Mouse (Mus musculus) forebrain, embryonic 13.5 days (tissue): ENCODE measurements around the gene Scaf4. TPM values are rescaled to one million over a fixed set of nuclear protein-coding genes. Genes with fewer than 3 reads are reported as not detected.

ENCODE experiments used
- ATAC-seq: fragments of 200-750 bp; cut with Nextera tagmentation; 2 replicates; pipeline ENCODE4 v1.8.0; 2017
- H3K27ac ChIP-seq: fragments of 300-500 bp; sonication (generic); 2 replicates; pipeline ENCODE4 v1.5.1; 2015; ENCODE audit warnings: inconsistent platforms, mild to moderate bottlenecking, moderate library complexity
- H3K27me3 ChIP-seq: fragments of 300-500 bp; sonication (generic); 2 replicates; pipeline ENCODE4 v1.6.1; 2015; ENCODE audit warnings: mild to moderate bottlenecking, inconsistent platforms
- H3K36me3 ChIP-seq: fragments of 300-500 bp; sonication (generic); 2 replicates; pipeline ENCODE4 v1.6.1; 2015; ENCODE audit warnings: mild to moderate bottlenecking, inconsistent platforms; ENCODE audit not compliant: poor library complexity, severe bottlenecking
- H3K4me1 ChIP-seq: fragments of 300-500 bp; sonication (generic); 2 replicates; pipeline ENCODE4 v1.6.1; 2015; ENCODE audit warnings: inconsistent platforms
- H3K4me2 ChIP-seq: fragments of 300-500 bp; sonication (generic); 2 replicates; pipeline ENCODE4 v1.6.1; 2015; ENCODE audit warnings: inconsistent platforms, mild to moderate bottlenecking, moderate library complexity
- H3K4me3 ChIP-seq: fragments of 300-500 bp; sonication (generic); 2 replicates; pipeline ENCODE4 v1.5.1; 2015; ENCODE audit warnings: mild to moderate bottlenecking, inconsistent platforms
- H3K9ac ChIP-seq: fragments of 300-500 bp; sonication (generic); 2 replicates; pipeline ENCODE4 v1.6.1; 2015; ENCODE audit warnings: mild to moderate bottlenecking, inconsistent platforms
- H3K9me3 ChIP-seq: fragments of 300-500 bp; sonication (generic); replicated peaks from 2 replicates; pipeline ENCODE4 v1.6.1; 2016; ENCODE audit warnings: inconsistent platforms
- WGBS: fragments of 180-500 bp; shearing (Covaris S2); methylation state at CpG from one replicate; pipeline ENCODE4 v1.1.7; 2015; 5-methylcytosine and 5-hydroxymethylcytosine counted together
- polyA plus RNA-seq: library from polyadenylated mRNA; unstranded; fragments of >200 nt; fragmentation: Nextera tagmentation; extraction: Ambion mirVana; gene quantifications from 2 replicates; pipeline ENCODE4 v1.2.1, GENCODE M21; 2015

Gene Scaf4
- polyA plus RNA-seq, 1 experiment from 2014 or later: 25.7 TPM

GRCm38 (mm10) chr16:90309784-90310183 lies 25.5 kb upstream of the Scaf4 start:
- no peak overlapping the region for H3K4me3 ChIP-seq

GRCm38 (mm10) chr16:90303988-90304299 lies 19.6 kb upstream of the Scaf4 start:
- Histone ChIP-seq H3K27me3 (no peaks in the 10 kb centered on the region), H3K36me3 (no peaks in the 10 kb centered on the region), H3K27ac (no peak overlapping the region), H3K4me1 (peaks cover 9% of the 10 kb centered on the region), H3K9ac (no peak overlapping the region), H3K9me3 (no peaks in the 10 kb centered on the region), H3K4me3 (no peak overlapping the region), H3K4me2 (no peak overlapping the region)
- WGBS: 96% methylated on average over 2 of the region's 2 CpGs
- no peak for ATAC-seq

More at GRCm38 (mm10) chr16:90309784-90310183, 25.5 kb upstream of the Scaf4 start:
- H3K27me3 ChIP-seq: no peaks in the 10 kb centered on the region
- WGBS: 46% methylated on average over 3 of the region's 3 CpGs
- H3K27ac ChIP-seq: no peak overlapping the region
- no peak for ATAC-seq
- no peaks in the 10 kb centered on the region for H3K36me3 ChIP-seq
- H3K4me1 ChIP-seq: no peaks in the 10 kb centered on the region
- no peak overlapping the region for H3K4me2 ChIP-seq
- H3K9me3 ChIP-seq: no peaks in the 10 kb centered on the region
- H3K9ac ChIP-seq: no peak overlapping the region

- Histone ChIP-seq H3K36me3 (no peaks in the 10 kb centered on the region), H3K4me2 (no peak overlapping the region), H3K27ac (no peak overlapping the region), H3K27me3 (no peaks in the 10 kb centered on the region), H3K4me1 (peaks cover 14% of the 10 kb centered on the region), H3K9ac (no peak overlapping the region), H3K9me3 (no peaks in the 10 kb centered on the region), H3K4me3 (no peak overlapping the region)
- 81% methylated on average over 9 of the region's 9 CpGs for WGBS
- ATAC-seq: no peak
Observed at GRCm38 (mm10) chr16:90303286-90303987, 19.1 kb upstream of the Scaf4 start.

GRCm38 (mm10) chr16:90301706-90302105 lies 17.4 kb upstream of the Scaf4 start:
- 87% methylated on average over 10 of the region's 10 CpGs for WGBS
- Histone ChIP-seq H3K9me3 (no peaks in the 10 kb centered on the region), H3K4me1 (peaks cover 19% of the 10 kb centered on the region), H3K4me2 (no peak overlapping the region), H3K36me3 (no peaks in the 10 kb centered on the region), H3K27ac (no peak overlapping the region), H3K9ac (no peak overlapping the region), H3K27me3 (no peaks in the 10 kb centered on the region), H3K4me3 (no peak overlapping the region)
- no peak for ATAC-seq

DNA sequence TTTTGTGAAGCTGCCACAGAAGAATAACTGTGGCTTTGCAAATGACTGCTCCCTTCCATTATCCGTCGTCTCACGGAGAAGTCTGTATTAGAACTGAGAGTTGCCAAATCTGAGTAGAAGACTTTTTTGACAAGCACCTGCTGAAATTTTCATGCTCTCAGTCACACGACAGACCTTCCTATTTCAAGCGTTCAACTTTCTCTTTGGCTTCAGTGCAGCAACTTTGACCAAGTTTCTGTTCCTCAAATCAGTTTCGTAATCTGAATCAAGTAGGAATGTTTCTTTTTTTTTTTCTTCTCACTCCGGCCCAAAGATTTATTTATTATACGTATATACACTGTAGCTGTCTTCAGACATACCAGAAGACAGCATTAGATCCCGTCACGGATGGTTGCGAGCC lies 16.6 kb upstream of the Scaf4 start:
- no peak overlapping the region for H3K27ac ChIP-seq
- no peak overlapping the region for H3K4me3 ChIP-seq
- no peaks in the 10 kb centered on the region for H3K27me3 ChIP-seq
- no peak overlapping the region for H3K4me2 ChIP-seq
- peaks cover 19% of the 10 kb centered on the region for H3K4me1 ChIP-seq
- H3K9ac ChIP-seq: no peak overlapping the region
- ATAC-seq: no peak
- H3K36me3 ChIP-seq: no peaks in the 10 kb centered on the region
- 95% methylated on average over 11 of the region's 11 CpGs for WGBS
- no peaks in the 10 kb centered on the region for H3K9me3 ChIP-seq

- Histone ChIP-seq H3K9me3 (no peaks in the 10 kb centered on the region), H3K4me2 (no peak overlapping the region), H3K36me3 (no peaks in the 10 kb centered on the region), H3K27me3 (no peaks in the 10 kb centered on the region), H3K4me1 (peaks cover 19% of the 10 kb centered on the region), H3K27ac (no peak overlapping the region), H3K4me3 (no peak overlapping the region), H3K9ac (no peak overlapping the region)
- ATAC-seq: 0 out of 2 replicates have a peak, but pooled peaks have one; percentile 19
Observed at GRCm38 (mm10) chr16:90299591-90299990, 15.3 kb upstream of the Scaf4 start.

DNA sequence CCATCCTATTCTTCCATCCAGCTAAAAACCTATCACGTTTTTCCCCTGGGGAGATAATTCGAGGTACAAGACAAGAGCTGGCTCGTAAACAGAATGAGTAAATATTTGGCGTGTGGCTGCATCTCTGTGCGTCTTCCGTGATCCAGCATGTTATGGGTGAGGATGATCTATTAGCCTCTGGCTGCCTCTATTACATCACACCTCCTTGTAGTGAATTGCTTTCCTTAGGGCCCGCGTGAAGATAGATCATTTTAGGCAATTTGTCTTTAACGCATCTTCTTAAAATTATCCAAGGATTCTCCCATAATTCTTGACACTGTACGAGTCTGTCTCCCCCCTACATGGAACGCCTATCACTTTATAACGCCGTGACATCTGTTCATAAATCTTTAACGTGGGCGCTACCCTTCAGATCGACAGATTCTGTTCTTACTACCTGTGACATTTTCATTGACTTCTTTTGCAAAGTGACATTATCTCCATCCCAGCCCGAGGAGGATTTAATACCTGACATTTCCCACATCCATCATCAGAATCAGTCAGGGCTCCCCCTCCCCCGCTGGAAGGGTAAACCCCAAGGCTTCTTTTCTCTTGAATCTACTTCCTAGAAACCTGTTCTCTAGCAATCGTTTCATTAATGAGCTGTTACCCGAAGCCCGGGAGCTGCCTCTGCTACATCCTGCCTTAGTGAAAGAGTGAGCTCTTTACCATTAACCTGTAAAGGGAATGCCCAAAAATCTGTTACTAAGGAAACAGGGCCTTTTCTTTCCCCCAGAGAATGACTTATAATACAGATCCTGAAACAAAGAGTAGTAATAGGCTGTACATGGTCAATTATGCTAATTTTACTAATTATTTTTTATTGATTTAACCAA lies 14.4 kb upstream of the Scaf4 start:
- peaks cover 19% of the 10 kb centered on the region for H3K4me1 ChIP-seq
- H3K9me3 ChIP-seq: no peaks in the 10 kb centered on the region
- no peak overlapping the region for H3K4me3 ChIP-seq
- H3K9ac ChIP-seq: no peak overlapping the region
- H3K4me2 ChIP-seq: peak overlapping the region; percentile 30
- H3K27me3 ChIP-seq: no peaks in the 10 kb centered on the region
- ATAC-seq: peak; percentile 54
- 13% methylated on average over 21 of the region's 21 CpGs for WGBS
- no peak overlapping the region for H3K27ac ChIP-seq
- H3K36me3 ChIP-seq: no peaks in the 10 kb centered on the region

DNA sequence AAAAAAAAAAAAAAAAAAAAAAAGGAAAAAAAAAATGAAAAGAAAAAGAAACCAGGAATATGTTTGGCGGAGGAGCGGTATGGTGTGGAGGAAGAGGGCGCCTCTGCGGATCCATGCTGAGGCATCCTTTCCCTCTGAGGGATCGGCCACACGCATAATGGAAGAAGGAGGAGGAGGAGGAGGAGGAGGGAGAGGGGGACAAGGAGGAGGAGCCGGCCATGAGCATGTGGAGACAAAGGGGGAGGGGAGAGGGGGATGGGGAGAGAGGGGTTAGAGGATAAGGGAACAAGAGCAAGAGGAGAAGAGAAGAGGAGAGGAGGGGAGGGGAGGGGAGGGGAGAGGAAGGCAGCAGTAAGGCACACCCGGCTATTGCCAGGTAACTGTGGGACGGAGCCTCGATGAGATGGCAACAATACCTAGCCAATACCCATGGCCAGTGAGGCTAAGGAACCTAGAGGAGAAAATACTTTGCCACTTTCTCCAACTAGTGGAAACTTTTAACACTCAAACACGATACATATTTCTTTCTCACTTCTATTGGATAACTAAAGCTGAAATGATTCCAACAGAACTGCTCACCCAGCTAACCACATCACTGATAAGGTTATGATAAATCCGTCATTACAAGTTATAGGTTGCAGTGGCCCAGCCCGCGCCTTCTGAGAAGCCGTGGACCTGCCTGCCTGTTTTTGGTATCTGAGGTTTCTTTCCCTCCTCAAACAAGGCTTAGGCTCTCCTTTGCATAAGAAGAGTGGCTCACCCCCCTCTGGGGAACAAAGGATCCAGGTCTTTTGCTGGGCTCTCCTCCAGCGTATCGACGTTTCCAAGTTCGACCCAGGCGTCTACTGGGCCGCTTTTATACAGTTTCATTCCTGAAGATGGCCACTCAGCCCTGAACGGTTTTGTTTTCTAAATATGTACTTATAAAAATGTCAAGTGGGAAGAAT lies 13.4 kb upstream of the Scaf4 start:
- Histone ChIP-seq H3K4me2 (peak overlapping the region; percentile 30), H3K27ac (no peak overlapping the region), H3K36me3 (no peaks in the 10 kb centered on the region), H3K9ac (no peak overlapping the region), H3K9me3 (no peaks in the 10 kb centered on the region), H3K4me3 (no peak overlapping the region), H3K27me3 (no peaks in the 10 kb centered on the region), H3K4me1 (peaks cover 19% of the 10 kb centered on the region)
- 19% methylated on average over 21 of the region's 22 CpGs for WGBS
- no peak for ATAC-seq

GRCm38 (mm10) chr16:90291675-90292074 lies 7.4 kb upstream of the Scaf4 start:
- Histone ChIP-seq H3K27ac (no peak overlapping the region), H3K9me3 (no peaks in the 10 kb centered on the region), H3K4me2 (no peak overlapping the region), H3K27me3 (no peaks in the 10 kb centered on the region), H3K4me1 (no peaks in the 10 kb centered on the region), H3K4me3 (no peak overlapping the region), H3K36me3 (no peaks in the 10 kb centered on the region), H3K9ac (no peak overlapping the region)
- WGBS: 55% methylated on average over 6 of the region's 6 CpGs
- ATAC-seq: no peak

DNA sequence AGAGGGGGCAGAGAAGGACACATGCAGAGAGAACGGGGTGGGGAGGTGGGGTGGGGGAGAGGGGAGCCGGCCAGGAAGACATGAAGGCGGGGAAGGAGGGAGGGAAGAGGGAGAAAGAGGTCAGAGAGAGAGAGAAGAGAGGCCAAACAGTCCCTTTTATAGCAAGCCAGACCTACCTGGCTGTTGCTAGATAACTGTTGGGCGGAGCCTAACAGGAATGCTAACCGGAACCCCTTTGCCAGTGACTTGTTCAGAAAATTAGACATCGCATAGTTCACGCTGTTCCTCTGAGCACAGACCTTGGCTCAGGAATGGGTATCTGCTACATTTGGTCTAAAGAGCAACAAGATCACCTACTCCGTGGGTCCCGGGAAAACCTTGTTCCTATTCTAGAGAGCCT lies 6.7 kb upstream of the Scaf4 start:
- H3K9ac ChIP-seq: no peak overlapping the region
- no peaks in the 10 kb centered on the region for H3K27me3 ChIP-seq
- no peak overlapping the region for H3K4me3 ChIP-seq
- no peaks in the 10 kb centered on the region for H3K9me3 ChIP-seq
- no peaks in the 10 kb centered on the region for H3K4me1 ChIP-seq
- no peak for ATAC-seq
- no peak overlapping the region for H3K4me2 ChIP-seq
- H3K27ac ChIP-seq: no peak overlapping the region
- no peaks in the 10 kb centered on the region for H3K36me3 ChIP-seq
- 64% methylated on average over 9 of the region's 9 CpGs for WGBS

DNA sequence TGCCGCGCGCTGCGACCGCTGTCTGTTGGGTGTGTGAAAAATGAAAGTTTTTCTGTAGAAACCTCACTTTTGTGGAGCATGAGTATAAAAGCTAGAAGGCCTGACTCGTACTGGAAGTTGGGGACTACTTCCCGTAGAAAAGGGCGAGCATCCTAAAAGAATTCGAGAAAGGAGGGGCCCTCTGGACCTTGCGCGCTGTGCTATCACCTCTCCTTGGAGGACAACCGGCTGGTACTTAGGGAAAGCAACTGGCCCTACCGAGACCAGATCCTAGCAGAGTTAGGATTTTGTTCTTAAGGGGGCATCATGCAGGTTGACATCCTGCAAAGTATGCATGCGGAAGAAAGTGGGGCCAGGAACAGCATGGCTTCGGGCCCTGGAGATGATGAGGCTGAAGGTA lies 613 bp upstream of the Scaf4 start:
- Histone ChIP-seq H3K4me3 (peak overlapping the region; percentile 100), H3K4me1 (peaks cover 40% of the 10 kb centered on the region), H3K36me3 (no peaks in the 10 kb centered on the region), H3K9me3 (no peaks in the 10 kb centered on the region), H3K9ac (peak overlapping the region; percentile 99), H3K27ac (0 out of 2 replicates have a peak overlapping the region, but pooled peaks have one; percentile 95), H3K27me3 (no peaks in the 10 kb centered on the region), H3K4me2 (peak overlapping the region; percentile 91)
- peak; percentile 2; the same call in 1 of the 2 replicates for ATAC-seq
- 2% methylated on average over 15 of the region's 15 CpGs for WGBS
